Mouse (Mus musculus) cerebellum, adult 2 months (tissue): ENCODE results near the gene Frk.

ENCODE experiments used
- CTCF ChIP-seq: fragments of 200-500 bp; IDR thresholded peaks from 2 replicates; pipeline ENCODE4 v1.5.1; 2011; ENCODE audit warnings: low read depth, mild to moderate bottlenecking, control low read depth, low read length, moderate library complexity, borderline replicate concordance; ENCODE audit not compliant: insufficient read depth
- POLR2A ChIP-seq: fragments of 200-500 bp; IDR thresholded peaks from 2 replicates; pipeline ENCODE4 v1.6.1; 2011; ENCODE audit warnings: low read length, control low read depth, borderline replicate concordance; ENCODE audit not compliant: insufficient read depth

- TF ChIP-seq CTCF (no peak), POLR2A (no peak)
These were observed 80.4 kb downstream of the Frk start for GRCm38 (mm10) chr10:34563518-34564176.
